Mouse (Mus musculus) MEL (cell line): Measurements from ENCODE around the gene Clock.

ENCODE experiments used
- CHD2 ChIP-seq: IDR thresholded peaks from 2 replicates; pipeline ENCODE4 v1.6.1; 2011; ENCODE audit warnings: low read length, improper control_type of control experiment
- CTCF ChIP-seq, 3 experiments: IDR thresholded peaks in 2 of 3; conservative IDR thresholded peaks in 1 of 3; 2 replicates each; pipeline ENCODE4 v1.5.1; 2011 to 2012; ENCODE audit warnings: low read length in 3 of 3, low read depth in 2 of 3, mild to moderate bottlenecking in 2 of 3, improper control_type of control experiment in 1 of 3, inconsistent platforms in 1 of 3, mixed read lengths in 1 of 3, moderate library complexity in 1 of 3; ENCODE audit not compliant: control insufficient read depth in 1 of 3, insufficient read depth in 1 of 3, poor library complexity in 1 of 3, severe bottlenecking in 1 of 3
- E2F4 ChIP-seq: IDR thresholded peaks from 2 replicates; pipeline ENCODE4 v1.6.1; 2011; ENCODE audit warnings: low read depth, low read length, improper control_type of control experiment, borderline replicate concordance

GRCm38 (mm10) chr5:76327296-76327695 lies 22.7 kb upstream of the Clock start:
- TF ChIP-seq CHD2: no peak
- no peak for TF ChIP-seq E2F4
- TF ChIP-seq CTCF (IDR thresholded peaks at IDR 0.05 in 2 of 3, conservative IDR thresholded peaks at IDR 0.05 in 1 of 3; ENCODE audit: control insufficient read depth in 1 of 3, insufficient read depth in 1 of 3, low read depth in 2 of 3, low read length in 3 of 3, poor library complexity in 1 of 3, severe bottlenecking in 1 of 3): no peak
